Mouse (Mus musculus) urinary bladder, postnatal 10 days (tissue): Measurements from ENCODE around the gene Rexo1.
"Not testable (repeated sequence)": the region's sequence is repeated elsewhere in the genome, so short reads cannot be mapped to it uniquely, and the experiment has no call there.

ENCODE experiments used
- DNase-seq: peaks from one replicate; pipeline ENCODE4 v3.0.0; 2022; ENCODE audit warnings: low spot score

Gene Rexo1

DNA sequence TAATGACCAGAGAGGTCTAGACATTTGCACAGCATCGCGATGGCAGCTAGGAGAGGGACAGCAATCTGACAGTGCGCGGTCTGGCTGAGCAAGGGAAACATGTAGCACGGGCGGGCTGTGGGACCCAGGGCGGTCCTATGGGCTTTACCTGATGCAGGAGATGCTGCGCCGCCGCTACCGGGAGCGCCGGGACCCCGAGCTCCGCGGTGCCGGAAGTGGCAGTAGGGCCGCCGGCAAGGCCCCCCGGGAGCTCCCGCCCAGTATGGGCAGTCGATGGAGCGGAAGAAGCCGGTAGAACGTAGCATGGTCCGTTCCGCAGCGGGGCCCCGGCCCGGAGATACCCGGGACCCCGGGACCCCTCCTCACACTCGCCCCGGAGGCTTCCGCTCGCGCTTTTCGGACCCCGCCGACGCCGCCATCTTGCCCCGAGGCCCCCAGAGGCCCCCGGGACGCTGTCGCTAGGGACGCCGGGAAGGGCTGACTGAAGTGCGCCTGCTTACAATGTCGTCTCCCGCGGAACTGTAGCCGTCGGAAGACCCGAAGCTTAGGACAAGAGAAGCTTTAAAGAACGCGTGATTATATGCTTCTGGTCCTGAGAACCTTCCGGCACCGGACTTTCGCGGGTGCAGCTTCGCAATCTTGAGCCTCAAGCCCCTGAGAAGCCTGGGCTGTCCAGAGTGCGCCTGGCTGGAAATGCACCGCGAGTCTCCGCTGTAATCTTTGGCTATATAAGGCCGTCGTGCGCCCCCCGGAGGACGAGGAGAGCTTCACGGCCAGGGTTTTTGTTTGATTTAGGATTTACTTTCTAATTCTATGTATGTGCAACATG lies at the start of gene Rexo1:
TSS of gene Rexo1 (minus strand) at position 445 of the 829 bp plus-strand sequence.
- peak; percentile 72 for DNase-seq

DNA sequence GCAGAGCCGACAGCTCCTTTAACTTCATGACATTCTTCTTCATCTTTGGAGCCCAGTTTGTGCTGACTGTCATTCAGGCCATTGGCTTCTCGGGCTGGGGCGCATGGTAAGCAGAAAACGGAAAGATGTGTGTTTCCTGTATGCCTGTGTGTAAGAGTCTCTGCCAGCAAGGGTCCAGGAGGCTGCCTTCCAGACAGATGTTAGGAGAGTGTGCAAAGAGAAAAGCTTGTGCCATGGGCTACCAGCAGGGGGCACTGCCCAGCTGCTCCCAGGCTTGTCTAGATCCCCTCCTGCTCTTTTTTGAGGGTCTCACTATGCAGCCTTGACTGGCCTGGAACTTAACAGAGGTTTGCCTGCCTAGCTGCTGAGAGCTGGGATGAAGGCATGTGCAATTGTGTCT lies 49.7 kb upstream of the Rexo1 start:
- DNase-seq: no peak

DNA sequence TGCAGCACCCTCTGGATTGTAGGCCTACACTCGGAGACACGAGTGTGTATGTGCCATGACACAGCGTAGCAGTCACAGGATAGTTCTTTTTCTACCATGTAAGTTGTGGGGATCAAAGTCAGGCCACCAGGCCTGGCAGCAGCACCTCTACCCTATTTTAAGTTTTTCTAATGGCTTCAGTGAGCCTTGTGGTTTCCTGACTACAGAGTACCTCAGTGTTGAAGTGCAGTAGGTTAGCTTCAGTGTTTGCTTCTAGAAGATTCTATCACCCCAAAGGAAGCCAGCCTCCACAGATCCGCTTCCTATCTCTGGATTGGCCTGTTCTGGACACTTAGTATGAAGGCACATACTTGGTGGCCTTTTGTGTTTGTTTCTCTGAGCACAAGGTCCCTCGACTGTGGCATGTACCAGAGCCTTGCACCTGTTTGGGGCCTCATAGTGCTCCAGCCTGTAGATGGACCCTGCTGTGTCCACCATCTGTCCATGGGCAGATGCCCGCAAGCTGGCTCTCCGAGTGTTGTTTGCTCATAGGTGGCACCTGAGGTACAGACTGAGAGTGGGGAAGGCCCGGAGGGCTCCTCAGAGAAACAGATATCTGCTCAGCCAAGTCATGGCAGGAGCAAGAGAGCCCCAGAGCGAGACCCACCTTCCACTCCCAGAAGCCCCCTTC lies 48.9 kb upstream of the Rexo1 start:
- DNase-seq: no peak

DNA sequence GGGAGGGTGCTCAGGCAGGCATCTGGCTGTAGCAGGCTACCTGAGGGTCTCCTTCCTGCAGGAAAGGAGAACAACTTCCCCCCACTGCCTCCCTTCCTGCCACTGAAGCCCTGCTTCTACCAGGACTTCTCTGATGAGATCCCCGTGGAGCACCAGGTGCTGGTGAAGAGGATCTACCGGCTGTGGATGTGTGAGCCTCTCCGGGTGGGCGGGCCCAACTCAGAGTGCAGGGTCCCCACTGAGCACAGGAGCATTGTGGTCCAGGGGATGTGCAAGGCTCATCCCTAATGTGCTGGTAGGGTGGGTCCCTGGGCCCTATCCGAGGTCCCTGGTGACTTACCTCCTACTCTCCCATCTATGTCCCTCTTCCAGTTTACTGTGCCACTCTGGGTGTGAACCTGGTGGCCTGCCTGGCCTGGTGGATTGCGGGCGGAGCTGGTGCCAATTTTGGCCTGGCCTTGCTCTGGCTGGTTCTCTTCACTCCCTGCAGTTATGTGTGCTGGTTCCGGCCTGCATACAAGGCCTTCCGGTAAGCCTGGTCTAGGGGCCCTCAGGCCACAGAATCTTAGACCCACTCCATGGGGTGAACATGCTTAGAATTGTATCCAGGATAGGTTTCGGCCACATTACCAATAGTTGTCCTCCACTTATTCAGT lies 48.0 kb upstream of the Rexo1 start:
- DNase-seq: no peak

DNA sequence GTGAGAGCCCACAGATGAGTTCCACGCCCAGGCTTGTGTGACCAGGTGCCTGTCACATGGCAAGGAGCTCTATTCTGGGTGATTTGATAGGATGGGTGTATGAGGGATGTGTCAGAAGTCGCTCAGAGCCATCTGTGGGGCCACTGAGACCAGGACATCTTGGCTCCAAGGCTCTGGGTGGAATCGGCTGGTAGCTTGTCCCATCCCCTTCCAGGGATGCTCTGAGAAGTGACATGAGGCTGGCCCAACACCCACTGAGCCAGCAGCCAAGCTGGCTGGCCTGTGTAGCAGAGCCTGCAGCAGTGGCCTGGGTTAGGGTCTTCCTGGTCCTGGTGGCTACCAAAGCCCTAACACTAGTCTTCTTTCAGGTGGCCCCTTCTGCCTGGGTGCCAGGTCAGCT lies 47.1 kb upstream of the Rexo1 start:
- DNase-seq: no peak

DNA sequence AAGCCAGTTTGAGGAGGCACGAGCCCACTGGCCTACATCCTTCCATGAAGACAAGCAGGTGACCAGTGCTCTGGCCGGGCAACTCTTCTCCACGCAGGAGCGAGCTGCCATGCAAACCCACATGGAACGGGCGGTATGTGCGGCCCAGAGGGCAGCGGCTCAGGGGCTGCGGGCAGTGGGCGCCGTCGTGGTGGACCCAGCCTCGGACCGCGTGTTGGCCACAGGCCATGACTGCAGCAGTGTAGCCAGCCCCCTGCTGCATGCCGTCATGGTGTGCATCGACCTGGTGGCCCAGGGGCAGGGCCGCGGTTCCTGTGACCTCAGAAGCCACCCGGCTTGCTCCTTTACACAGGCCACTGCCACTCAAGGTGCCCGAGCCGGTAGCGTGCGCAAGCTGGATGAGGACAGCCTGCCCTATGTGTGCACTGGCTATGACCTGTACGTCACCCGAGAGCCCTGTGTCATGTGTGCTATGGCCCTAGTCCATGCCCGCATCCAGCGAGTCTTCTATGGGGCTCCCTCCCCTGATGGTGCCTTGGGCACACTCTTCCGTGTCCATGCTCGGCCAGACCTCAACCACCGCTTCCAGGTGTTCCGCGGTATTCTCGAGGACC lies 45.5 kb upstream of the Rexo1 start:
- DNase-seq: no peak

DNA sequence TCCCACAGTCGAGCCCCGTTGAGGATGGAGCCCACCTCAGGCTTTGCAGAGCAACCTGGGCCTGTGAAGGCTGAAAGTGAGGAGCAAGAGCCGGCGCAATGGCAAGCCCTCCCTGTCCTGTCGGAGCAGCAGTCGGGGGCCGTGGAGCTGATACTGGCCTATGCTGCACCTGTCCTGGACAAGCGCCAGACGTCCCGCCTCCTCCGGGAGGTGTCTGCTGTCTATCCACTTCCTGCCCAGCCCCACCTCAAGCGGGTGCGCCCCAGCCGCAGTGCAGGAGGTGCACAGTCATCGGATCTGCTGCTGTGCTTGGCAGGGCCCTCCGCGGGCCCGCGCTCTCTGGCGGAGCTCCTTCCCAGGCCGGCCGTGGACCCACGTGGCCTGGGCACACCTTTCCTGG lies 44.9 kb upstream of the Rexo1 start:
- no peak for DNase-seq

DNA sequence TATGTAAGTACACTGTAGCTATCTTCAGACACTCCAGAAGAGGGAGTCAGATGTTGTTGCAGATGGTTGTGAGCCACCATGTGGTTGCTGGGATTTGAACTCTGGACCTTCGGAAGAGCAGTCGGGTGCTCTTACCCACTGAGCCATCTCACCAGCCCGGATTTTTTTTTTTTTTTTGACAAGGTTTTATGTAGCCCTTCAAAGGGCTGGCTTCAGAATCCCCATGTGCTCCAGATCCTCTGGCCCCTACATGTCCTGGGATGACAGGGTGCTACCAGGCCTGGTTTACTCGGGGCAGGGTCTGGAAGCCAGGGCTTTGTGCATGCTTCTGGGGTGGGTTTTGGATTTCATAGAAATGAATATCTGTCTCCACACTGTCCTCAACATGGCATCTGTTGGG lies 44.4 kb upstream of the Rexo1 start, which contains the start of gene Gm49322:
TSS of gene Gm49322 (plus strand) at position 301 of the 400 bp plus-strand sequence.
- not testable (repeated sequence) for DNase-seq

DNA sequence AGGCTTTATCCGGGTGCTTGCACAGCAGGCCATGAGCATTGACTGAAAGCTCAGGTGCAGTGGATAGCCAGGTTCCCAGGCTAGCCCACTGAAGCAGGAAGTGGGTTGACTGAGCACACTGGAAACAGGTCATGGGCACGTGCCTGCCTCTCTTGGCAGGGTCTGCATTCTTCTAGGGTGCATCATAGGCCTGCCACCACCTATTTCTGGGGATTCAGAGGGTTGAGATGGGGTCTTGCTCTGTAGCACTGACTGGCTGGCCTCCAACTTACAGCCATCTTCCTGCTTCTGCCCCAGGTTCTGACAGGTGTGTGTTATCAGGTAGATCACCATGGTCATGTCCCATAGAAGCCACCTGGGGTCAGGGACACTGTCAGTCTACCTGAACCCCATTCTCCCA lies 43.6 kb upstream of the Rexo1 start:
- no peak for DNase-seq

DNA sequence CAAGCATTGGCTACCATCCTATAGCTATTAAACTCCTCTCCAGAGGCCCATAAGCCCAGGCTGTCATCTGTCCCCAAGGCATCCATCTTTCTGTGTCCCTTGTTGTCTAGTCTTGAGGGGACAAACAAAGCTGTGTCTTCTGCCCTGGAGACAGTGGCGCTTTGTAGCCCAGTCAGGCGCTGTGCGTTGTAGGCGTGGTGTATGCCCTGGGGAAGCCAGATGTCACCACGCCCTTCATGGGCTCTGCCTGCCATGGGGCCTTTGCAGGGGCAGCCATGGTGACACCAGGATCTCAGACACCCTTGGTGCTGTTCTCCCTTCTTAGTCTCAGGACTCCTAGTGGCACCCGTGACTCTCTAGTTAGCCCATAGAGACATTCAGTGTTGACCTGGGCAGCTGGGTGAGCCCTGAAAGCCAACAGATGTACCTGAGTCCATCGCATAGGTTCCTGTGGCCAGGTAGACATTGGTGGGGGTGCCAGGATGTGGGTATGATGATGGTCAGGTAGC lies 42.7 kb upstream of the Rexo1 start:
- DNase-seq: no peak

DNA sequence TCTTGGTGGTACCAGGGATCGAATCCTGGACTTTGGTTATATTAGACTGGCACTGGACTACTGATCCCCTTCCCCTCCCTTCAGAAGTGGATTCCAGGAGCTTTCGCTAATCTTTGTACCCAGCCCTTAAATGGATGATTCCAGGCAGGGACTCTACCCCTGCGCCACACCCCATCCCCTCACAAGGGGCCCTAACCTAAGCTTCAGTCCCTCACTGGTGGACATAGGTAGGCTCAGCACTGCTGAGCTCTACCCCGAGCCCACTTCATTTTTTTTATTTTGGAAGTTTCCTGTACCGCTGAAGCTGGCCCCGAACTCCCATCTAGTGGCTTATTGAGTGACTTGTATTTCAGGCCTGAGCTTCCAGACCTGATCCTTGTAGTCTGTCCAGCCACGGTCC lies 42.0 kb upstream of the Rexo1 start:
- DNase-seq: no peak

DNA sequence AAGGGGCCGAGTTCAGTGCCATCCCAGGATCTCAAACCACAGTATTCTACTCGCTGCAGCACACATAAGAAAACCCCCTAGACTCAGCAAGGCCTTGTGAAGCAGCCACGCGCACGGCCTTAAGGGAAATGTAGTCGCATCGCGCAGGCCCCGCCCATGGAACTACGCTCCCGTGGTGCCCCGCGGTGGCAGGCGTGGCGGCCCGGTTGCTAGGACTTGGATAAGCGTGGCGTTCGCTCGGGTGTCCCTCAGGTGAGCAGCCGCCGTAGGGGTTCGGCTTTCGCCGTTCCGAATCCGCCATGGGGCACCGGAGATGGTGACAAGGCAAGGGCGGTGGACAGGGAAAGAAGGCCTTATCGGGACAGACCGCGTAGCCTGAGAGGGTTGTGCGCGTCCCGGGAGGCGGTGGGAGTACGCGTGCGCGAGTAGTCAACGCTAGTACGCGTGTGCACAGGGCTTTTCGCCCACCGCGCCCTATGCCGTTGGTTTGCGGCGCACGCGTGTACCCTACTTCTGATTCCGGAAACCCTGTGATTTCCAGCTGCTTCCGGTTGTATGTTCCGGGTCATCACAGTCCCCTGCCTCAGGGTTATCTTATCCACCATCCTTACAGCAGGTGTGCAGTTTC lies 41.5 kb upstream of the Rexo1 start, which contains the start of the genes Scamp4 and Adat3:
TSS of gene Scamp4 (plus strand) at position 175 of the 628 bp plus-strand sequence.
TSS of gene Adat3 (plus strand) at position 183 of the 628 bp plus-strand sequence.
- peak; percentile 72 for DNase-seq

DNA sequence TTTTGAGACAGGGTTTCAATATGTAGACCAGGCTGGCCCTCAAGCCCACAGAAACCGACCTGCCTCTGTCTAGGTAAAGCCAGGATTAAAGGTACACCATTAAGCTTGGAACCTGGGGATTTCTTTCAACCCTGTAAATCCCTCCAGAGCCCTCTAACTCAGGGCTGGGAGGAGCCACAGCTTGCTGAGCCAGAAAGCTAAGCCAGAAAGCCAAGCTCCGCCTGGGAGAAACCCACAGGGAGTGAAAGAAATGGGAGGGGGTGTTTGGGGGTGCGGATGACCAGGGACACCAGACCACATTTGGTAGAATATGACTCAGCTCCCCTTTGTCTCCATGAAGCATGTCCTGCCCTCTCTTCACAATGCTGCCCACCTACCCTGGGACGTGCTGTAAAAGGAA lies 35.0 kb upstream of the Rexo1 start:
- DNase-seq: no peak

DNA sequence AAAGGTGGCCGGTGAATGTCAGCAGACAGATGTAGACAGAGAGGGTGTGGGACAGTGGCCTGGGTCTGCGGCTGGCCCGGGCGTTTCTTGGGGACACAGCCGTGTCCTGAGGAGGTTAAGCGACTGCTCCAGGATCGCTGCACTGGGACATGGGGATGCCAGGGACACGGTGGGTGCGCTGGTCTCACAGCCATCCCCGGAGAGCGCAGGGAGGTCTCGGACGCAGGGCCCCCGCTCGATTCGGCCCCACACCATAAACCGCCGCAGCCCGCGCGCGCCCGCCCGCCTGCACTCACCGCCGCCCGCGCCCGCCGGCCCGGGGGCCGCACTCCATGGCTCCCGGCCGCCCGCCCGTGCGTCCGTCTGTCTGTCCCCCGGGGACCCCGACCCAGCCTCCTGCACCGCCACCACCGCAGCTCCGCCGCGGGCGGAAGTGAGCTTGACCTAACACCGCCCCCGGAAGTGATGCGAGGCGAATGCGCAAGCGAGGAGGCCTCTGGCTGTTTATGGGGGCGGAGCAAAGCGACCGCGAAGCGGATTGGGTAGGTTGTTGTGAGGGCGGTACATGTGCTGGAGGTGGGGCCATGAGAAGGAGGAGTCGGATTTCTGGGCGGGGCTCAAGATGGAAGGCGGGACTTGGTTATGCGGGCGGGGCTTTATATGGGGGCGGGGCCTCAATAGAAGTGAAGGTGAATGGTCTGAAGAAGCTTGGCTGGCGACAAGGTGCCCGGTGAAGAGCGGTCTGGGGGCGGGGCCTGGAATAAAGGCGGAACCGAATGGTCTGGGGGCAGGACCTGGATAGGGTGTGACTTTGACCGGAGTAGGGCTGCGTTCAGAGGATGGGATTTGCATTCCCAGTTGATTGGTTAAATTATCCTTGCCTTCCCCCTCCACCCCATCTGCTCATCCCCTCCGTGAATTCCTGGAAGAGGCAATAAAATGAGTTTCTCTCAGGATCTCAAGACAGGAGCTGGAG lies 28.8 kb upstream of the Rexo1 start, which contains the start of gene Abhd17a:
TSS of gene Abhd17a (minus strand) at position 463 of the 976 bp plus-strand sequence.
- DNase-seq: peak; percentile 89

DNA sequence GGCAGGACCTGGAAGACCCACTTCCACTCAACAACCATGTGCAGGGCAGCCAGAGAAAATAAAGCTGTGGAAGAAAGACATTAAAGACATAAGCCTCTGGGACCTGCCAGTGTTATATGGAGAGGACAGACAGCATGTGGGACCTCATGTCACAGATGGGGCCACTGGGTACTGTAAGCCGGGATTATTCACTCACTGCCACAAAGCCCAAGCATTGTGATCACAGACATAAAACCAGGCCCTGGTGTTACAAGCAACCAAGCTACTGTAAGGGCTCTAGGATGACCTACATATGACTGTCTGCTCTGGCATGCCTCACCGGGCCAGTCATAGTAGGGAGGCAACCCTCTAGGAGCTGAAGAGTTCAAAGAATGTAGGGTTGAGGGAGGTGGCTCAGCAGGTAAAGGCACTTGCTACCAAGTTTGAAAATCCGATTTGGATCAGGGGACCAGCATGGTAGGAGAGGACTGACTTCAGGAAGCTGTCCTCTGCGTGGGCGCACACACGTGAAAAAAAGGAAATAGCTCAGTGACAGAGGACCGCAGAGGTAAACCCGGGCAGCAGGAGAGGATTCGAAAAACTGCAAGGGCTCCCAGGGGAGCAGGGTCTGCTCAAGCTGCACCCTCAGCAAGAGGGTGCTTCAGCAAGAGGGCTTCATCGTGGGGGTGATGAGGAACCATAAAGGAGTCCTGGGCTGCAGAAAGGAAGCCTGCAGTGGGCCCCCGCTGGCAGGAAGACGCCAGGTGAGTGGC lies 27.9 kb upstream of the Rexo1 start:
- DNase-seq: no peak

DNA sequence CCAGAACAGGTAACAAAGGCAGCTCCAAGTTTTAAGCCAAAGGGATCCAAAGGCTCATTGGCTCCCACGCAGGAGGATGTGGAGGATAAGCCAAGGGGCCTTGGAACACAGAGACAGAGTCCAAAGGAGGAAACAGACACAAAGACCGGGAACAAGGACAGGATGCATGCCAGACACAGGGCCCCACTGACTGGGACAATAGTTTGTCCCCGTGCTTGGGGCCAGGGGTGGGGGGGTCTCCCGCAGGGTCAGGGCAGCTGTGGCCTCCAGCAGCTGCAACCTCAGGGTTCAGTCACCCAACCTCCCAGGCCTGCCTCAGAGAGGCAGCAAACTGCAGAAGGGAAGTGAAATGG lies 25.9 kb upstream of the Rexo1 start:
- DNase-seq: no peak

DNA sequence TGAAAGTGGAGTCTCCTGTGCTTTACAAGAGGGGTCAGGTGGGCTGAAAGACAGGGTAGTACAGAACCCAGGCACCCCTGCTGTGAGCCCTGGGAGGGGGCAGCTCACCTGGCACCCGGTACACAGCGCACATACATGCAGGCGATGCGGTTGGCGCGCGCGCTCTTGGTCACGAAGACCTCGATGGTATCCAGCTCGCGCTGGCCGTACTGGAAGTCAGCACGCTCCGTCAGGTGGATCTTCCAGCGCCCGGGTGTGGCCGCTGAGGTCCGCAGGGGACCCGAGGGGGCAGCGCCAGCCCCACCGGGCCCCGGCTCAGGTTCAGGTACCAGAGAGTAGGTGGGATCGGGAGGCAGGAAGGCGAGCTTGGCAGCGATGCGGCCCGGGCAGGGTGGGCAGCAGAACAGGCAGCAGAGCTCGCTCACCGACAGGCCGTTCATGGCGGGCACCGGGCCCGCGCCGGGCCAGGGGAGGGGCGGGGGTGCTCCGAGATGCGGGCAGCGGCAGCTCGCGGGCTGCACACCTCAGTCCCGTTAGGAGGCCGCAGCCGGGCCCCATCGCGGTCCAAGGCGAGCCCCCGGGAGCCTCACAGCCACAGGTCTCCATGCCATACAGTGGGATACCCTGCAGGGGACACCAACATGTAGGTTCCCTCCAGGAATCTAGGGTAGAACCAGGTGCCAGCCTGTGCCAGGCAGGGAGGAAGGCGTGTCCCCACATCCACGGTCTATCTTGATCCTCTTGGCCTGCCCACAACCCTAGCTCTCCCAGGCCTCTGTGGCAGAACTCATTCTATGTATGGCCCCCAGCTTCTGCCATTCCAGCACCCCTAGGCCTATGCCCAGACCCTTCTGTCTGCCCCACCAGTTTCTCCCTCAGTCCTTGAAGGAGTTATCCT lies 25.3 kb upstream of the Rexo1 start:
- DNase-seq: no peak

DNA sequence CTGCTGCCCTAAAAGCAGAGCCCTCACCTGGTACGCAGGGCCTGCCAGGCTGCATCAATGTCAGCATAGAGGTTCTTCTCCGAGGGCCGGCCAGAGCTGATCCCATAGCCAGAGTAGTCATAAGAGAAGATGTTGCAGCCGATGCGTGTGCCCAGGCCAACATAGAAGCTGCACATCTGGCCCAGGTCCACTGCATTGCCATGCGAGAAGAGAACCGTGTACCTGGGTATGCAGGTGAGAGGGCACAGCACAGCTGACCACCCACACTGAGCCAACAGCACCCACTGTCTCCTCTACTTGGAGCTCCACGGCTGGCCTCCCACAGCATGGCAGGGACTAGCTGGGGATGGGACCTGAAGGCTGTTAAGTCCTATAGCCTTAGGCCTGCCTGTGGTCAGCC lies 24.2 kb upstream of the Rexo1 start:
- DNase-seq: no peak
